Mouse (Mus musculus): ENCODE measurements at regions not wholly inside any gene's neighbourhood (a gene's known extent, or its start where the extent isn't known, plus 50 kb on each side); places are given as distances from the start of the nearest gene placed in this dataset.
A peak's percentile ranks its signal among the peaks of the same experiment; 100 is the strongest.

GRCm38 (mm10) chr7:89088141-89088540, 315.9 kb downstream of the Tmem135 start:
- ATAC-seq = no peak
- Histone ChIP-seq H3K4me1 (replicated peaks; ENCODE audit: control insufficient read depth, insufficient read depth, low read length) (no peaks in the 10 kb centered on the region), H3K9ac (ENCODE audit: low read depth, low read length) (no peak overlapping the region), H3K27ac (ENCODE audit: low read depth, low read length) (no peak overlapping the region), H3K36me3 (ENCODE audit: control insufficient read depth, insufficient read depth) (no peaks in the 10 kb centered on the region), H3K9me3 (ENCODE audit: control insufficient read depth) (no peaks in the 10 kb centered on the region), H3K27me3 (replicated peaks; ENCODE audit: control insufficient read depth, insufficient read depth, low read length) (no peaks in the 10 kb centered on the region), H3K4me2 (replicated peaks; ENCODE audit: low read depth) (no peak overlapping the region), H3K4me3 (ENCODE audit: low read depth, low read length) (no peak overlapping the region)
- TF ChIP-seq CTCF (IDR thresholded peaks at IDR 0.05; ENCODE audit: low read depth) = no peak
- 49% methylated on average over 1 of the region's 1 CpGs for WGBS

GRCm38 (mm10) chr7:89086348-89086747, 317.7 kb downstream of the Tmem135 start:
- H3K4me2 ChIP-seq (replicated peaks; ENCODE audit: low read depth) = no peak overlapping the region
- ATAC-seq = no peak
- no peak overlapping the region for H3K27ac ChIP-seq (ENCODE audit: low read depth, low read length)
- no peak overlapping the region for H3K4me3 ChIP-seq (ENCODE audit: low read depth, low read length)
- WGBS = 72% methylated on average over 1 of the region's 1 CpGs
- H3K4me1 ChIP-seq (replicated peaks; ENCODE audit: control insufficient read depth, insufficient read depth, low read length) = no peaks in the 10 kb centered on the region
- H3K9me3 ChIP-seq (ENCODE audit: control insufficient read depth) = no peaks in the 10 kb centered on the region
- no peak overlapping the region for H3K9ac ChIP-seq (ENCODE audit: low read depth, low read length)
- no peaks in the 10 kb centered on the region for H3K27me3 ChIP-seq (replicated peaks; ENCODE audit: control insufficient read depth, insufficient read depth, low read length)
- no peaks in the 10 kb centered on the region for H3K36me3 ChIP-seq (ENCODE audit: control insufficient read depth, insufficient read depth)
- TF ChIP-seq CTCF (IDR thresholded peaks at IDR 0.05; ENCODE audit: low read depth) = peak; percentile 73

GRCm38 (mm10) chr7:89073939-89074690, 329.9 kb downstream of the Tmem135 start:
- H3K4me1 ChIP-seq (replicated peaks; ENCODE audit: control insufficient read depth, insufficient read depth, low read length) = no peaks in the 10 kb centered on the region
- 76% methylated on average over 7 of the region's 7 CpGs for WGBS
- H3K27ac ChIP-seq (ENCODE audit: low read depth, low read length) = no peak overlapping the region
- no peaks in the 10 kb centered on the region for H3K9me3 ChIP-seq (ENCODE audit: control insufficient read depth)
- no peak overlapping the region for H3K9ac ChIP-seq (ENCODE audit: low read depth, low read length)
- no peaks in the 10 kb centered on the region for H3K36me3 ChIP-seq (ENCODE audit: control insufficient read depth, insufficient read depth)
- H3K4me2 ChIP-seq (replicated peaks; ENCODE audit: low read depth) = no peak overlapping the region
- no peak for ATAC-seq
- no peak overlapping the region for H3K4me3 ChIP-seq (ENCODE audit: low read depth, low read length)
- no peak for TF ChIP-seq CTCF (IDR thresholded peaks at IDR 0.05; ENCODE audit: low read depth)
- no peaks in the 10 kb centered on the region for H3K27me3 ChIP-seq (replicated peaks; ENCODE audit: control insufficient read depth, insufficient read depth, low read length)

GRCm38 (mm10) chr7:89070030-89070429, 334.0 kb downstream of the Tmem135 start:
- Histone ChIP-seq H3K9ac (ENCODE audit: low read depth, low read length) (no peak overlapping the region), H3K4me1 (replicated peaks; ENCODE audit: control insufficient read depth, insufficient read depth, low read length) (no peaks in the 10 kb centered on the region), H3K9me3 (ENCODE audit: control insufficient read depth) (no peaks in the 10 kb centered on the region), H3K36me3 (ENCODE audit: control insufficient read depth, insufficient read depth) (no peaks in the 10 kb centered on the region), H3K4me3 (ENCODE audit: low read depth, low read length) (no peak overlapping the region), H3K27ac (ENCODE audit: low read depth, low read length) (no peak overlapping the region), H3K27me3 (replicated peaks; ENCODE audit: control insufficient read depth, insufficient read depth, low read length) (no peaks in the 10 kb centered on the region), H3K4me2 (replicated peaks; ENCODE audit: low read depth) (no peak overlapping the region)
- no peak for ATAC-seq
- TF ChIP-seq CTCF (IDR thresholded peaks at IDR 0.05; ENCODE audit: low read depth) = no peak

GRCm38 (mm10) chr7:89064462-89064861, 339.6 kb downstream of the Tmem135 start:
- Histone ChIP-seq H3K4me2 (replicated peaks; ENCODE audit: low read depth) (no peak overlapping the region), H3K36me3 (ENCODE audit: control insufficient read depth, insufficient read depth) (no peaks in the 10 kb centered on the region), H3K4me1 (replicated peaks; ENCODE audit: control insufficient read depth, insufficient read depth, low read length) (no peaks in the 10 kb centered on the region), H3K27me3 (replicated peaks; ENCODE audit: control insufficient read depth, insufficient read depth, low read length) (no peaks in the 10 kb centered on the region), H3K9ac (ENCODE audit: low read depth, low read length) (no peak overlapping the region), H3K4me3 (ENCODE audit: low read depth, low read length) (no peak overlapping the region), H3K27ac (ENCODE audit: low read depth, low read length) (no peak overlapping the region), H3K9me3 (ENCODE audit: control insufficient read depth) (no peaks in the 10 kb centered on the region)
- no peak for TF ChIP-seq CTCF (IDR thresholded peaks at IDR 0.05; ENCODE audit: low read depth)
- WGBS = 85% methylated on average over 3 of the region's 3 CpGs
- no peak for ATAC-seq

- Histone ChIP-seq H3K27me3 (replicated peaks; ENCODE audit: control insufficient read depth, insufficient read depth, low read length) (no peaks in the 10 kb centered on the region), H3K4me3 (ENCODE audit: low read depth, low read length) (no peak overlapping the region), H3K27ac (ENCODE audit: low read depth, low read length) (no peak overlapping the region), H3K4me2 (replicated peaks; ENCODE audit: low read depth) (no peak overlapping the region), H3K9ac (ENCODE audit: low read depth, low read length) (no peak overlapping the region), H3K36me3 (ENCODE audit: control insufficient read depth, insufficient read depth) (no peaks in the 10 kb centered on the region), H3K9me3 (ENCODE audit: control insufficient read depth) (no peaks in the 10 kb centered on the region), H3K4me1 (replicated peaks; ENCODE audit: control insufficient read depth, insufficient read depth, low read length) (no peaks in the 10 kb centered on the region)
- no peak for TF ChIP-seq CTCF (IDR thresholded peaks at IDR 0.05; ENCODE audit: low read depth)
- 60% methylated on average over 10 of the region's 10 CpGs for WGBS
- ATAC-seq = no peak
These were observed 340.4 kb downstream of the Tmem135 start for GRCm38 (mm10) chr7:89063630-89064029.

All from intestine, postnatal 0 days (tissue).